Mouse (Mus musculus): ENCODE measurements around the gene Fam214b.

The Fam214b gene

DNA sequence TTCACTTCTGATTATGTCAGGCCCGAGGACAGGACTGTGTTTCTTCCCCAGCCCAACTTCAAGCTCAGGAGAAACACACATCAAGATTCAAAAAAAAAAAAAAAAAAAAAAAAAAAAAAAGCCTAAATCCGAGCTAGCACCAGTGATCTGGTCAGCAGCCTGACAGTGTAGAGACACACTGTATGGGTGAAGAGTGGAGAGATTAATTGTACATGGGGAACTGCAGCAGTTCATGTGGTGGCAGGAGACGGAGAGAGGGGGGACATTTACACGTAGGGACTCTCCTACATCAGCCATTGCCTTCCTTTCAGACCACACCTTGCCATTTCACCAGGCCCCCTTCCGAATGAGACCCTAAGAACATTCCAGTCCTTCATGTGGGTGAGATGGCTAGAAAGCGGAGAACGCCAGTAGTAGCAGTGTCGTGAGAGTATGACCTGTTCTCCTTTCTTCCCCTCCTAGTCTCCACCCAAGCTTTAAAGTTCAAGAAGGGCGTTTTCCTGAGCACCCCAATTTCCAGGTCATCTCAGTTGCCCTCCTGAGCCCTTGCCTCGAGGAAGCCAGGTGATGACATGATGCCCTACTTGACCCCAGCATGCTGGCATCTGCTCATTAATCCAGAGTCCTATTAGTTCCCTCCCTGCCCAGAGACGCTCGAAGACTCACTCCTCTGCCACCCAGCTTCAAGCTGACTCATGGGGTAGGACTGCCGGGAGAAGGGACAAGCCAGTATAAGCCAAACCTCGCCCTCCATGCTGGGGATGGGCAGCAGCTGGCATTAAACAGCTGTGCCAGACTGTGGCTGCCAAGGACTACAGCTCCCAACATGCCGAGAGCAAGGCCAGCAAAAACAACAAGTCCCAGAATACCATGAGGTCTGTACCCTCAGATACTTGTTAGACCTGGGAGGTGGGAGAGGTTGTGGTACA is 7.2 kb downstream of the Fam214b start:
- no peak for DNase-seq (ENCODE audit: low read depth, low spot score)

DNA sequence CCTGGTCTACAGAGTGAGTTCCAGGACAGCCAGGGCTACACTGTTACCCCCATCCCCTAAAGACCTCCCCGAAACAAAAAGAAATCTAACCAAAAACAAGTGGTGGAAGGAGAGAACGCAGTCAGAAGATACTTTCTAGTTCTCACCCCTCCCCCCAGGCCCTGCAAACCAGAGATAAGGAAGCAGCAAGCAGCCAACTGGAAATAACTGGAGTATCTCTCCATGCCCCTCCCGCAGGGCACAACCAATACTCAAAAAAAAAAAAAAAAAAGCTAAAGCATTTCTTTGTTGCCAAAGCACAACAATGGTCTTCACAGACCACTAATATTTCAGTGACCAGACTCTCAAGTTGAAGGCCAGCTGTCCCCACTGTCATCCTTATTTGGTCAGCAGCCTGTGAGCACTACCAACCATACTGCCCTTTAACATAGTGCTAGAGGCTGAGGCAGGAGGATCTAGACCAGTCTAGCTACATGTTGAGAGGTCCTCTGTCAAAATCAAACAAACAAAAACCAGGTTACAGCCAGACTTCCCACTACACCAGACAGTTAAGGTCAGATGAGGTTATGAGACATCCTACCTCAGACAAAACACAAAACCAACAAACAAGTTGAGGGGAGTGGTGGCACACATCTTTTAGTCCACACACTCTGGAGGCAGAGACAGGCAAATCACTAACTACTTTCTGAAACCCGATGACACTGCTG is 8.0 kb downstream of the Fam214b start:
- DNase-seq (ENCODE audit: low read depth, low spot score), result no peak

DNA sequence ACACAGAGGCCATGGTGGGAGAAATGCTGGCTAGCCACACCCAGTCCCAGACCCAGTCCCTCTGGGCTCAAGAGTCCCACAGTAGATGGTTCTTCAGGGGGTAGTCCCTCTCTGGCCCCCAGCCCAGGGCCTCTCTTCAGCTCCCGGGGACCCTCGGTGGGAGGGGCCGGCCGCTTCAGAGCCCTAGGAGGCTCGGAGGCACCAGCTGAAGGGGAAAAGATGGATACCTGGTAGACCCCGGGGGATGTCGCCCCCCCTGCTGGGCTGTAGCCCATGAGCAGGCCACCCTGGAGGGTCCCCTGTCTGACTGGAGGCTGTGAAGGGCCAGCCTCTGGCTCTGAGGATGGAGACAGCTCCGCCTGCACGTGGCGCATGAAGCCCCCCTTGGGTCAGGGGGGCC is 9.7 kb downstream of the Fam214b start:
- DNase-seq (ENCODE audit: low read depth, low spot score), result no peak

DNA sequence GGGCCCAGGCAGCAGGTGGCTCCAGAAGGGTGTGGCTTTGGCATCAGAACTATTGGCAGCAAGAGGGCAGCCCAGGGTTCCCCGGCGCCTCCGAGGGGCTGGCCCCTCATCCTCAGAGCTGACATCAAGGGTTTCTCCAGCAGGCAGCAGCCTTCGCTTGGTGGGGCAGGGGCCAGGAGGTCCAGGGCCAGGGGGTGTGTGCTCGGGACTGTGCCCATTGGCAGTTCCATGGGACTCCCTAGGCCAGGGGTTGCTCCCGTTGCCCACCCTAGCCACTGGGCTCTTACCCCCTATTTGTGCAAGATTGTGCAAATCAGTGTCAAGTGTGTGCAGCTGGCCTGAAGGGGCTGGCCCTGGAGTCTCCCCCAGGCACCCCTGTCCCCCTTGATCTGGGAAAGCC is 10.2 kb downstream of the Fam214b start:
- DNase-seq (ENCODE audit: low read depth, low spot score), result no peak

DNA sequence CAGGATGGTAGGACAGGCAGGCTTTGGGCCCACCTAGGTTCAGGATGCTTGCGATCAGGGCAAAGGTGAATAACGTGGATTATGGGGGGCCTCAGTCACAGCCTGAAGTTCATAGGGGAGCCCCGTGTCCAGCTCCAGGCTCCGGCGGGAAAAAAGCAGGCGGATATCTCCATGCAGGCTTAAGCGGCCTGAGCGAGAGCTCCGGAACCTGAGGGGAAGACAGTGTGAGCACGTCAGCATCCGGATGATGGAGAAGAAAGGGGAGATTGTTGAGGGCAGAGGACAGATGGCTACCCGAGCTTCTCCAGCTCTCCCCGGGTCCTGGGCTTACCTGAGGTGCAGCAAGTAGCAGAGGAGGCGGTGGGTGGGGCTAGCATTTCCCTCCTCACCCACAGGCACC is 12.5 kb downstream of the Fam214b start:
- no peak for DNase-seq (ENCODE audit: low read depth, low spot score)

DNA sequence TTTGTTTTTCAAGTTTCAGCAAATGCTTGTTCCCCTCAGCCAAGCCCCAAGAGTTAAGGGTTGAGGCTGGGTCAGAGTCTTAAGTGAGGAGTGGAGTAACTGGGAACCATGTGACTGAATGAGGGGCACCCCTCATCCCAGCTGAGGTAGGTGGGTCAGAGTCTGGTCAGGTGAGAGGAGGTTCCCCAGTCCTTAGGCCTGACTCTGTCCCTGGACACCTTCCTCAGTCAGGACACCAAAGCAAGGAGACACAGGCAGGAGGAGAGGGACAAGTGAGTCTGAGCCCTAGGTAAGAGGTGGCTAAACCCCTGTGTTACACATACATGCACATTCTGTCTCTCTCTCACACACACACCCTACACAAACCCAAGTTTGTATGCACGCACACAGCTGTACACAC is 13.5 kb downstream of the Fam214b start:
- no peak for DNase-seq (ENCODE audit: low read depth, low spot score)

DNA sequence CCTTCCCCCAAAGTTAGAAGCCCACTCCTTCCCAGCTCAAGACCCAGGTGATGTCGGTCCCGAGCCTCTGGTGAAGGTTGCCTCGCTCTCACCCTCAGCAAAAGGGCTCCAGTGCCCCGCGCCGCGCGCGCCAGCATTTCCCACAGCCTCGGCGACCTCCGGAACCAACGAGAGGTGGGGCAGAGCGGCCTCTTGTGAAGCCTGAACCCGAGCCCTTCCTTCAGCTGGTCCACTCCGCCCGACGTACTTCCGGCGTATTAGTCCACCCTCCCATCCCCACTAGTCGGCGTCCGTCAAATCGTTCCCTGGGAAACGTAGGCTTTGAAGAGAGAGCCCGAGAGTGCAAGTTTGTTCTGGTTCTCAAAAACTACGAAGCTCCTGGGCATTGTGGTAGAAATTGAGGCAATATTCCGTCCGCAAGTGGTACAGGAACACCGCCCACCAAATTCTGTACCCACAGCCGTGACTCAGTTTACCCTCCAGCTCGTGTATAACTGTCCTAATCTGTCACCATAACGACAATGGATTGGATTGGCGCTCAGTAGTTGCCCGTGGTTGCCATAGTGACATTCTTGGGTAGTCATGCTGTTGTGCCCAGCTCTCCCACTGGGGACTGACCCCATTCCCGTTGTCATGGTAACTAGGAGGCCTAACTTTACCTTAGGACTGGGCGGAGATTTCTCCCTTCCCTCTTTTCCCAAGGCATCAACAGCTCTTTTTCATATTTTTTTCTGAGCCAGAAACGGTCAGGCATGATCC is 14.6 kb downstream of the Fam214b start, which contains the start of gene Stoml2:
Gene Stoml2, minus strand, starts transcription at position 474 of the 759 bp plus-strand sequence.
- DNase-seq (ENCODE audit: low read depth, low spot score), result peak; percentile 92

DNA sequence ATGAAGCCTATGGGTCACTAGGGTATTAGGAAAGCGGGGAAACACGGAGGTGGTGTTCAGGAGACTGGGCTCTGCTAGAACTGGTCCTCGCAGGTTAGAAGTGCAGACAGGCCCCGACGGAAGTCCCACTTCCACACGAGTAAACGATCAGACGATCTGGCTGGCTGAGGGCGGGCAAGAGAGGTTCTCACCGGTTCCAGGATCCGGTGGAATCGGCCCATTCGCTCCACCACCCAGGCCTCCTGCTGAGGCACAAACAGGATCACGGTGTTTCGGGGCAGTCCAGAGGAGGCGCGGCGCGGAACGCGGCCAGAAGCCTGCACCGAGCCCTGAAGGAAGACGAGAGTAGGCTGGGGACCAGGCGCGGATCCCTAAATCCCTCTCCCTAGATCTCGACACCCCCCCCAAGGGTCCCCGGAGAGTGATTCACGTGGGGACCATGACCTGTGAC is 15.2 kb downstream of the Fam214b start:
- DNase-seq (ENCODE audit: low read depth, low spot score), result peak; percentile 46

DNA sequence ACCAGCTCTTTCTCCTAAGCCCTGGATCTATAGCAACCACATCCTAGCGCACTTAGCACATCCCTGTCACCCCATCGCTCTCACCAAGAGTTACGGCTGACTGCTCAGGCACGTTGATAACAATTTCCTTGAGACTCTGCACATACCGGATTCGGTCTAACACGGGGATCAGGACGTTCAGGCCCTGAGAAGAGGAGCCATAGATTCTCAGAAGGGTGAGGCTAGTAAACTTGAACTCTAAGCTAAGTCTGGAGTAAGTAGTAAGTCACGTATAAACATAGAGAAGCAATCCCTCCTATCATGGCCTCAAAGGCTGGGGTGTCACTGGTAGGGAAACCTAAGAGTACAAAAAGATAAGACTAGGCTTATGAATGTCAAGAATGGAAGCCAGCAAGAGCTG is 15.7 kb downstream of the Fam214b start:
- no peak for DNase-seq (ENCODE audit: low read depth, low spot score)

DNA sequence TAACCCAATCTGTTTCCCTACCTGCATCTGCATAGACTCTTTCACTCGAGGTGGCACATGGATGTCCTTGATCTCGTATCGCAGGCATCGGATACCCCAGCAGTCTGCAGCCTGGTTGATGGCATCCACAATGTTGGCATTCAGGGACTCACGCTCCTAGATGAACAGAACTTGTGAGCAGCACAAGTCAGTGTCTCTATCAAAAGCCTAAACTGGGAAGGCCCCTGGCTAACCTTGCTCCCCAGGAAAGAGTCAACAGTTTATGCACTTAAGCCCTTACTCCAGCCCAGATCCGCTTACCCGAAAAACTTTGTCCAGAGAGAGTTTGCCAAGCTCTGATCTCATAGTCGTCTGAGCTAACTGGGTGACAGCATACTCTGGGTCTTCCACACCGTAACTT is 16.3 kb downstream of the Fam214b start:
- no peak for DNase-seq (ENCODE audit: low read depth, low spot score)

DNA sequence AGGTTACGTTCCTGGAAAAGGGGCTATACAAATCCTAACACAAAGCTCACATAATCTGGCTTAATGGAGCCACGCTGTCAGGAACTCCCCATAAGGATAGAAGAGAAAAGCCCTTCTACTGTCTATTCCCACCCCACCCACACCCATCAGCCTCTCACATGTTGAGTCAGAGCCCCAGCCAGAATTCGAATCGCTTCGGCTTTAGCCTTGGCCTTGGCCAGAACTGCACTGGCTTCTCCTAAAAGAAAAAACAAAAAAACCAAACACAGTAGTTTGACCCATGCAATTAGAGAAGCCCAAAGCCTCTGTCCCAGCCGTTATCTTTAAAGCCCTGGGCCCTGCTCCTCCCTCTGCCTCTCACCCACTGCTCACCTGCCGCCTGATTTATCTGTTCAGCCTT is 16.9 kb downstream of the Fam214b start:
- DNase-seq (ENCODE audit: low read depth, low spot score), result no peak

DNA sequence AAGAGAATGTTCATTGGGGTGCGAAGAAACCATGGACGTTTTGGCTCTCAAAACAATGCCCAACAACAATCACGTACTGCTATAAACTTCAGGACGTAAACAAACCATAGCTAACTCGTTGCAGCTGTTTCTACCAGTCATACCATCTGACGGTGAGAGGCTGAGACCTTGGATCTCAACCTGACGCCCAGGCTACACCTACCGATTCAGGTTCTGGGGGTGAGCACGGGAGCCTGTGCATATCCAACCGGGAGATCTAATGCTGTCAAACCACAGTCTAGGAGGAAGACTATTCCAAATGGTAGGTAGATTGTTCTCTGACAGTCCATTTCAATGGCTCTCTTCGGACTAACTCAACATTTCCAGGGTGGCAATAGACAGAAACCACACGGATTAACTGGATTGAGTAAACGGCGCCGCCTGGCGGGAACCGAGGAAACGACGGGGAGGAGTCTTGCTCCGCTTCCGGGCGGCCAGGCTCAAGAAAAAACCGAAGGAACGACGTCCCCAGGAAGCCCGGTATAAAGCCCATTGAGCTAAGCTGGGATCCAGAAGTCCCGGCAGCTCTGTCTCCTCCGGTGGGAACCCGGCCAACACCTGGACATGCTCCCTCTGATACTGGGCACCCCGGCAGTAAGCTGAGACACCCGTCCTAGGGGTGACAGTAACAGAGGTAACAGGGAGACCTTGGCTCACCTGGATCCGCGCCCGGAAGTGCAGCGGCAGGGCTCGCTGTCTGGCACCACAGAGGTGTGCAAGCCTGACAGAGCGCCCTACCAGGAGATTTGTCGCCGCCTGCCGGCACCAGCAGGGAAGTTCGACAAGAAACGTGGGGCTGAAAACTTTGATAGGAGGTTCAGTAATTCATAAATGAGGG is 20.7 kb downstream of the Fam214b start, which contains the start of gene Pigo:
Gene Pigo, minus strand, starts transcription at position 736 of the 877 bp plus-strand sequence.
- DNase-seq (ENCODE audit: low read depth, low spot score), result peak; percentile 95

DNA sequence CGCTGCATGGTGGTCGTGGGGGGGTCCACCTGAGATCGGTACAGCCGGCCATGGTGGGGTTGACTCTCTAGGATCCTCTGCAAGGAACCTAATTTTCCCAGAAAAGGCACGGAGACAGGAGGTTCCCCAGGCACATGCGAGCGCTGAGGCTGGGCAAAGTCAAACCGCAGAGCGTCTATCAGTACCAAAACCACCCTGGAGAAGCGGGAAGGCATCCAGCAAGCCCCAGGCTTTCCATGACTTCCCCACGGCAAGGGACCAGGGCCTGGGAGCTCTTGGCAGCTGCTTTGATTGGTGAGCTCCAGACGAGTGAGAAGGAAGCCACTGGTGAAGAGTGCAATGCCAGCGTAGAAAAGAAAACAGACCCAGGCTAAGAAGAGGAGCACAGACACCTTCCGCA is 21.3 kb downstream of the Fam214b start:
- DNase-seq (ENCODE audit: low read depth, low spot score), result no peak

DNA sequence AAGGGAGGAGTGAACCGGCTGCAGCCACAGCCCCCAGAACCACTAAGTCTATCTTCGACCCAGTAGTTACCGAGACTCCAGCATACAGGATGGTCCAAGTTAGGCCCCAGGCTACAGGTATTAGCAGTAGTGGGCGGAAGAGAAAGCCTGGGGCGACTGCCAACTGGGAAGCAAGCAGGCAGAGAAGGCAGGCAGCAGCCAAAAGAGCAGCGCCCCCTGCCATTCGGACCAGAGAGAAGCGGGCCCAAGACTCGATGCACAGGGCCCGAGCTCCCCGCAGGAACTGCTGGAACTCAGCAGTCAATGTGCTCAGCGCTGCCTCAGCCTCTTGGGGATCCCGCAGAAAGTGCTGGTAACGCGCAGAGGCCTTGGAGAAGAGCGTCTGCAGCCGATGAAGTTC is 24.7 kb downstream of the Fam214b start:
- DNase-seq (ENCODE audit: low read depth, low spot score), result no peak

DNA sequence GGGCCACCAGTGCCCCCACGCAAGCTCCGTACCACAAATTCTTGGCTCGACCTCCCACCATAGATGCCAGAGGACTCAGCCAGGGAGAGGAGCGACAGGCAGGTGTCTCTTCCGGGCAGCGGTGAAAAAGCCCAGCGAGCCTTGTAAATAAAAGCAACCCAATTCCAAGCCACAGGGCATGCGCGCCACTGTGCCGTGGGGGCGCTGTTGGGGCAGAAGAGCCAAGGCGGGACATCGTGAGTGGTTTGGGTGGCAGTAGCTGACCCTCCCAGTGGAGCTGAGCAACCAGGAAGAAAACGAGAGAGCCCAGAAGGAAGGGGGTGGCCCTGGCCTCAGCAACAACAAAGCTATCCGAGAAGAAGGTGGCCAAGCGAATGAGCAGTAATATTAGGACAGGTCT is 25.1 kb downstream of the Fam214b start:
- no peak for DNase-seq (ENCODE audit: low read depth, low spot score)

DNA sequence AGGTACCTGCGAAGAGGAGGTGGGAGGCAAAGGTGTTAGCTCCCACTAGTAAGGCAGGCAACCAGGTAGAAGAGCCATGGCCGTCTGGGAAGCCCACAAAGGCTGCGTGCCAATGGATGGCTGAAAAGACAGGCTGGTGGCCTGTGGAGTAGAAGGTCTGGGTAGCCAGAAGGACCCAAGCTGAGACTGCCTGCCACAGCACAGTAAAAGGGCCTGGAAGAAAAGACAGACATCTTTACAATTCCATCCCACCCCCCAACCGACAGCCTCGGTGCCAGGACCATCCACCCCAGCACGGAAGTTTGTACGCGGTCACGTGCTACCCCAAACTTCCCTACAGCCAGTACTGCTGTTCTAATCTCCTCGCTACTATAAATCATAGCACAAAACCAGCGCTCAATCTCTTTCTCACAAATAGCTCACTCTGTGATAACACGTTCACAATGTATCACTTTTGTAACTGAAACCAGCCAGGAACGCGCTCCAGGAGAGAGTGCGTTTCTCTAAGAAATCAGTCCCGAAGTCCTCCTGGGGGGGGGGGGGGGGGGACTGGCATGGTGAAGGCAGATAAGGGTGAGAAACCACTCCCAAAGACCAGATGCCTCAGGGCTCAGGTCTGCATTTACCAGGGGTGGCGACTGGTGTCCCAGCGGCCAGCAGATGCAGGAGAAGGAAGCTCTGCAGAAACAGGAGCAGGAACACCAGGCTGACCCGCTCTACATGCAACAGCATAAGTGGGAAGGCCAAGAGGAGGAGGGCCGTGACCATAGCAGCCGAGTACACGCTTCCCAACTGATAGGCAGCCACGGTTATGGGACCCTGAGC is 26.2 kb downstream of the Fam214b start:
- DNase-seq (ENCODE audit: low read depth, low spot score), result no peak

DNA sequence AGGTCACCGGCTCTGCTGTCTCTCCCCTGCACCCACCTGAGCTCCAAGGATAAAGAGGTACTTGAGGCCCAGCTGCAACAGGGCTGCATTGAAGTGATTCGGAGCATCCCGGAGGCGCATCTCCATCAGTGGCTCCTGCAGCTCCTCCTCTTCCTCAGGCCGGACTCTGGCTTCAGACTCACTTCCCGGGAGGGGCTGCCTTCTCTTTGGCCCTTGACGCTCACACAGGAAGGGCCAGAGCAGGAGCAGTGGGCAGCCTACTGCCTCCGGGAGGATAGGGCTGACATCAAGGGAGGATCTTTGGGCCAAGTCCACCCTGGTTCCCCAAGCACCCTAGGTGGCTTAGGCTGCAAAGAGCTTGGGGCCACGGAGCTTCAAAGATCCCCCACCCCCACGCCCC is 26.8 kb downstream of the Fam214b start:
- DNase-seq (ENCODE audit: low read depth, low spot score), result no peak

DNA sequence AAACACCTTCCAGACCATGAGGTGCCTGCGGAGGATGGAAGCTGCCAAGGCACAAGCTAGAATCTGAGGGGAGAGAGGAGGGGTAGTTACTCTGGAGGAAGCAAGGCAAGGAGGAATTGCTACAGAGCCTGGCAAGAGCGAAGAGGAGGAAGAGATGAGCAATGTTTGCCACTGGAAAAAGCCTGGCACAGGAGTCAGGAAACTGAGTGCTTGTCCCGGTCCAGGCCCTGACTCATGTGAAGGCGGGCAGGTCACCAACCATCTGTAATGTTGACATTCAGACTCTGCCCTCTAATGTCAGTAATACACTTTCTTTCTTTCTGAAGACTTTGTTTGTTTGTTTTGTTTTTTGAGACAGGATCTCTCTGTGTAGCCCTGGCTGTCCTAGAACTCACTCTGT is 27.9 kb downstream of the Fam214b start:
- DNase-seq (ENCODE audit: low read depth, low spot score), result no peak

DNA sequence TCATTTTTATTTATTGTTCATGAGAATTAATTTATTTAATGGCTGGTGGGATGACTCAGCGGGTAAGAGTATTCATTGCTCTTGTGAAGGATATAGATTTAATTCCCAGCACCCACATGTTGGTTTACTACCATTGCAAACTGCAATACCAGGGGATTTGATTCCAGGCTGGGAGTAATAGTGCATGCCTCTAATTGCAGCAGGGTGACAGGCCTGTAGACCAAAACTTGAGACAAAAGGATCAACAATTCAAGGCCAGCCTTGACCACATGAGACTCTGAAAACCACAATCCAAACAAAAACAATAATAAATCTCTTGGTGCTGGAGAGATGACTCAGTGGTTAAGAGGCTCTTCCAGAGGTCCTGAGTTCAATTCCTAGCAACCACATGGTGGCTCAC is 33.9 kb downstream of the Fam214b start:
- no peak for DNase-seq (ENCODE audit: low read depth, low spot score)
